Mouse (Mus musculus): ENCODE measurements around the gene Mrpl28. TPM values are rescaled to one million over a fixed set of nuclear protein-coding genes. Genes with fewer than 3 reads are reported as not detected.
A peak's percentile ranks its signal among the peaks of the same experiment; 100 is the strongest.
"Not testable (repeated sequence)": the region's sequence is repeated elsewhere in the genome, so short reads cannot be mapped to it uniquely, and the experiment has no call there.

Gene Mrpl28
- polyA plus RNA-seq, 1 experiment from 2014 or later: 118 TPM

DNA sequence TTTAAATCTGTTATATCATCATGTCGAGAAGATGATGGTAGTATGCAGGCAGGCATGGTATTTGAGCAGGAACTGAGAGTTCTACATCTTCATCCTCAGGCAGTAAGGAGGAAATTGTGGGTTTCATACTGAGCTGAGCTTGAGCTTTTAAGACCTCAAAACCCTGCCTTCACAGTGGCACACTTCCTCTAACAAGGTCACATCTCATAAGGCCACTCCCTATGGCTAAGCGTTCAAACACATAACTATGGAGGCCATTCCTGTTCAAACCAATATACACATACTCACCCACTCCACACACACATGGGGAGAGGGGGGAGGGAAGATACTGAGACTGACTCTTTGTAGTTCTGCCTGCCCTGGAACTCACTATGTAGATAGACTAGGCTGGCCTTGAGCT is 44.7 kb downstream of the Mrpl28 start:
- no peak for TF ChIP-seq CTCF (IDR thresholded peaks at IDR 0.05)
- no peak for ATAC-seq
- in situ Hi-C loops (cut with MboI; ENCODE audit: low pct_unique_long_range_greater_than_20kb): no loop called here
- H3K27me3 ChIP-seq: no peaks in the 10 kb centered on the region
- CTCF ChIA-PET: no interaction called here
- no peak for DNase-seq (ENCODE audit: low read depth, low spot score)
- POLR2A ChIA-PET: no interaction called here

DNA sequence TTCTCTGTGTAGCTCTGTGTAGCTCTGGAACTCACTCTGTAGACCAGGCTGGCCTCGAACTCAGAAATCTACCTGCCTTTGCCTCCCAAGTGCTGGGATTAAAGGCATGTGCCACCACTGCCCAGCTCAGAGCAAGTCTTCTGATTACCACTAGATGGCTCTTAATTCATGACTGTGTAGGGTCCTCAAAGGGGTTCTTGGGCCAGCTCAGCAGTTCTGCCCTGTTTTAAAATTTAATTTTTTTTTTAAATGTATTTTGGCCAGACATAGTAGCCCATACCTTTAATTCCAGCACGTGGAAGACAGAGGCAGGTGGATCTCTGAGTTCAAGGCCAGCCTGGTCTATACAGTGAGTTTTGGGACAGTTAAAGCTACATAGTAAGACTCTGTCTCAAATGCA is 51.9 kb downstream of the Mrpl28 start:
- ChIA-PET CTCF (interaction anchor here (1.4 kb wide), 1 partner anchor 29 kb away, joined by 4 read pairs; no protein-coding TSS in a partner anchor), POLR2A (interaction anchor here (0.6 kb wide), 1 partner anchor 364 kb away, joined by 3 read pairs; no protein-coding TSS in a partner anchor)
- DNase-seq (ENCODE audit: low read depth, low spot score); in situ Hi-C loops (cut with MboI; ENCODE audit: low pct_unique_long_range_greater_than_20kb); ATAC-seq; H3K27me3 ChIP-seq: not testable (repeated sequence)
- TF ChIP-seq CTCF (IDR thresholded peaks at IDR 0.05): peak; percentile 32

Other genes with a start within 250 kb of the Mrpl28 start
- gene Mettl26, start 248.4 kb upstream of the Mrpl28 start, polyA plus RNA-seq (2021): 81.4 TPM
- gene Wfikkn1, start 242.6 kb upstream of the Mrpl28 start, polyA plus RNA-seq (2021): 0.35 TPM
- 20.2 TPM for gene Rab40c, start 203.8 kb upstream of the Mrpl28 start, polyA plus RNA-seq (2021)
- gene Pigq, start 178.6 kb upstream of the Mrpl28 start, polyA plus RNA-seq (2021): 104 TPM
- gene Nhlrc4, start 178.5 kb upstream of the Mrpl28 start, polyA plus RNA-seq (2021): 0.05 TPM
- gene A930017K11Rik, start 170.9 kb upstream of the Mrpl28 start, polyA plus RNA-seq (2021): 0.08 TPM
- gene Capn15, start 137.7 kb upstream of the Mrpl28 start, polyA plus RNA-seq (2021): 23.7 TPM
- gene Rab11fip3, start 53.9 kb upstream of the Mrpl28 start, polyA plus RNA-seq (2021): 35.9 TPM
- 42.4 TPM for gene Decr2, start 33.2 kb upstream of the Mrpl28 start, polyA plus RNA-seq (2021)
- gene Nme4, start 27.9 kb upstream of the Mrpl28 start, polyA plus RNA-seq (2021): 0.31 TPM
- 22.7 TPM for gene Tmem8, start 10.2 kb upstream of the Mrpl28 start, polyA plus RNA-seq (2021)
- gene Axin1, start 15.2 kb downstream of the Mrpl28 start, polyA plus RNA-seq (2021): 71.8 TPM
- 0.22 TPM for gene Pdia2, start 75.6 kb downstream of the Mrpl28 start, polyA plus RNA-seq (2021)
- gene Rgs11, start 79.5 kb downstream of the Mrpl28 start, polyA plus RNA-seq (2021): 0.76 TPM
- gene Arhgdig, start 84.3 kb downstream of the Mrpl28 start, polyA plus RNA-seq (2021): 17.0 TPM
- 147 TPM for gene Fam234a, start 120.7 kb downstream of the Mrpl28 start, polyA plus RNA-seq (2021)
- gene Luc7l, start 129.4 kb downstream of the Mrpl28 start, polyA plus RNA-seq (2021): 113 TPM

All from Patski (cell line).